Mouse (Mus musculus): Measurements from ENCODE around the gene Tppp3. TPM values are rescaled to one million over a fixed set of nuclear protein-coding genes. Genes with fewer than 3 reads are reported as not detected.

The Tppp3 gene
- total and polyA plus RNA-seq, 3 experiments = 0.25 to 0.39 TPM; not detected in 1

GRCm38 (mm10) chr8:105506977-105507376 lies 35.7 kb upstream of the Tppp3 start:
- Histone ChIP-seq H3K27ac (ENCODE audit: insufficient read depth, low read depth) (no peak overlapping the region), H3K9me3 (replicated peaks; ENCODE audit: low read length) (no peaks in the 10 kb centered on the region), H3K27me3 (replicated peaks) (peaks cover 3% of the 10 kb centered on the region), H3K4me2 (ENCODE audit: insufficient read depth, low read depth, poor library complexity, severe bottlenecking) (peak overlapping the region; percentile 16; the same call in 1 of the 2 replicates), H3K9ac (ENCODE audit: insufficient read depth, low read depth) (no peak overlapping the region), H3K79me2 (replicated peaks; ENCODE audit: control insufficient read depth, extremely low read depth, insufficient read depth, poor library complexity, severe bottlenecking) (no peaks in the 10 kb centered on the region), H3K4me3 (replicated peaks in 1 of 3; ENCODE audit: low read depth in 2 of 3, low read length in 2 of 3, poor library complexity in 1 of 3) (no peak overlapping the region), H3K4me1 (ENCODE audit: control insufficient read depth in 1 of 2, insufficient read depth in 2 of 2) (peaks cover 6 to 28% of the 10 kb centered on the region in 2 experiments), H3K36me3 (replicated peaks in 1 of 2; ENCODE audit: control insufficient read depth in 1 of 2, insufficient read depth in 1 of 2, low read length in 1 of 2) (no peaks in the 10 kb centered on the region)
- in situ Hi-C loops (cut with MboI; ENCODE audit: low pct_ligation_motif_present, low pct_unique_long_range_greater_than_20kb, low sequenced_read_pairs) (no loop called here), dilution Hi-C loops (cut with MboI; ENCODE audit: extremely low pct_ligation_motif_present, extremely low pct_unique_long_range_greater_than_20kb, low sequenced_read_pairs) (no loop called here)
- TF ChIP-seq ZNF384 (IDR thresholded peaks at IDR 0.05; ENCODE audit: low read depth, low read length) (no peak), MAFK (IDR thresholded peaks at IDR 0.05; ENCODE audit: insufficient replicate concordance, low read length) (no peak), JUND (conservative IDR thresholded peaks at IDR 0.05; ENCODE audit: low read depth, low read length) (no peak), SMC3 (IDR thresholded peaks at IDR 0.05; ENCODE audit: low read depth, low read length) (no peak), GABPA (IDR thresholded peaks at IDR 0.05; ENCODE audit: insufficient replicate concordance, low read depth, low read length) (no peak), ZKSCAN1 (IDR thresholded peaks at IDR 0.05; ENCODE audit: borderline replicate concordance, low read depth, low read length) (no peak), NELFE (IDR thresholded peaks at IDR 0.05; ENCODE audit: low read depth, low read length) (no peak), RCOR1 (conservative IDR thresholded peaks at IDR 0.05; ENCODE audit: low read depth, low read length) (no peak), PAX5 (IDR thresholded peaks at IDR 0.05; ENCODE audit: low read length) (no peak), EP300 (IDR thresholded peaks at IDR 0.05; ENCODE audit: low read length) (peak; percentile 32; the same call in 1 of the 2 replicates), KAT2A (IDR thresholded peaks at IDR 0.05; ENCODE audit: insufficient replicate concordance, low read length) (no peak), RAD21 (IDR thresholded peaks at IDR 0.05; ENCODE audit: low read depth, low read length) (no peak), BHLHE40 (IDR thresholded peaks at IDR 0.05; ENCODE audit: low read depth, low read length) (no peak), IRF4 (IDR thresholded peaks at IDR 0.05; ENCODE audit: low read depth, low read length) (peak; percentile 69), MAZ (IDR thresholded peaks at IDR 0.05; ENCODE audit: low read depth, low read length) (no peak), CHD1 (IDR thresholded peaks at IDR 0.05; ENCODE audit: low read depth, low read length) (no peak), ETS1 (conservative IDR thresholded peaks at IDR 0.05; ENCODE audit: low read depth, low read length) (no peak)
- peak; percentile 28 for DNase-seq (ENCODE audit: extremely low read depth)

GRCm38 (mm10) chr8:105504617-105505016 lies 33.3 kb upstream of the Tppp3 start:
- no peak overlapping the region for H3K27ac ChIP-seq (ENCODE audit: insufficient read depth, low read depth)
- in situ Hi-C loops (cut with MboI; ENCODE audit: low pct_ligation_motif_present, low pct_unique_long_range_greater_than_20kb, low sequenced_read_pairs) (no loop called here), dilution Hi-C loops (cut with MboI; ENCODE audit: extremely low pct_ligation_motif_present, extremely low pct_unique_long_range_greater_than_20kb, low sequenced_read_pairs) (no loop called here)
- TF ChIP-seq JUN (IDR thresholded peaks at IDR 0.05; ENCODE audit: insufficient read depth, low read depth, low read length) (no peak), NRF1 (IDR thresholded peaks at IDR 0.05; ENCODE audit: low read depth, low read length) (no peak), TBP (conservative IDR thresholded peaks at IDR 0.05; ENCODE audit: low read depth, low read length) (no peak), ELF1 (IDR thresholded peaks at IDR 0.05; ENCODE audit: low read depth, low read length) (no peak), HCFC1 (IDR thresholded peaks at IDR 0.05; ENCODE audit: low read depth, low read length) (no peak), MAX (IDR thresholded peaks at IDR 0.05; ENCODE audit: low read length) (no peak), CHD2 (IDR thresholded peaks at IDR 0.05; ENCODE audit: low read length) (no peak), MXI1 (IDR thresholded peaks at IDR 0.05; ENCODE audit: low read depth, low read length) (no peak)
- no peaks in the 10 kb centered on the region for H3K9me3 ChIP-seq (replicated peaks; ENCODE audit: low read length)
- no peak overlapping the region for H3K4me2 ChIP-seq (ENCODE audit: insufficient read depth, low read depth, poor library complexity, severe bottlenecking)
- no peak overlapping the region for H3K9ac ChIP-seq (ENCODE audit: insufficient read depth, low read depth)
- peaks cover 5 to 17% of the 10 kb centered on the region in 2 experiments for H3K4me1 ChIP-seq (ENCODE audit: control insufficient read depth in 1 of 2, insufficient read depth in 2 of 2)
- no peaks in the 10 kb centered on the region for H3K36me3 ChIP-seq (replicated peaks in 1 of 2; ENCODE audit: control insufficient read depth in 1 of 2, insufficient read depth in 1 of 2, low read length in 1 of 2)
- H3K79me2 ChIP-seq (replicated peaks; ENCODE audit: control insufficient read depth, extremely low read depth, insufficient read depth, poor library complexity, severe bottlenecking) = no peaks in the 10 kb centered on the region
- H3K4me3 ChIP-seq (replicated peaks in 1 of 3; ENCODE audit: low read depth in 2 of 3, low read length in 2 of 3, poor library complexity in 1 of 3) = no peak overlapping the region
- H3K27me3 ChIP-seq (replicated peaks) = peaks cover 3% of the 10 kb centered on the region
- no peak for DNase-seq (ENCODE audit: extremely low read depth)
